Mouse (Mus musculus) neural tube, embryonic 11.5 days (tissue): ENCODE measurements around the gene Cc2d2b. TPM values are rescaled to one million over a fixed set of nuclear protein-coding genes. Genes with fewer than 3 reads are reported as not detected.

Source experiments
- ATAC-seq: fragments of 200-750 bp; cut with Nextera tagmentation; 2 replicates; pipeline ENCODE4 v1.8.0; 2017; ENCODE audit warnings: moderate number of reproducible peaks, mild to moderate bottlenecking, moderate TSS enrichment, moderate library complexity; ENCODE audit not compliant: insufficient read depth, low FRiP score, low TSS enrichment
- DNase-seq: peaks from one replicate; pipeline ENCODE4 v3.0.0-alpha.2; 2015; ENCODE audit warnings: low spot score
- H3K27ac ChIP-seq: fragments of 300-500 bp; sonication (generic); 2 replicates; pipeline ENCODE4 v1.5.1; 2014; ENCODE audit warnings: low read depth, mild to moderate bottlenecking, low read length
- H3K27me3 ChIP-seq: fragments of 300-500 bp; sonication (generic); 2 replicates; pipeline ENCODE4 v1.6.1; 2014; ENCODE audit warnings: mild to moderate bottlenecking, low read length, mixed read lengths; ENCODE audit not compliant: control insufficient read depth, insufficient read depth
- H3K36me3 ChIP-seq: fragments of 300-500 bp; sonication (generic); 2 replicates; pipeline ENCODE4 v1.6.1; 2014; ENCODE audit warnings: mild to moderate bottlenecking, low read length, moderate library complexity, mixed read lengths; ENCODE audit not compliant: control insufficient read depth, insufficient read depth
- H3K4me1 ChIP-seq: fragments of 300-500 bp; sonication (generic); 2 replicates; pipeline ENCODE4 v1.6.1; 2014; ENCODE audit warnings: low read length, mixed read lengths; ENCODE audit not compliant: control insufficient read depth, insufficient read depth
- H3K4me2 ChIP-seq: fragments of 300-500 bp; sonication (generic); 2 replicates; pipeline ENCODE4 v1.6.1; 2014; ENCODE audit warnings: low read depth, mild to moderate bottlenecking, moderate library complexity
- H3K4me3 ChIP-seq: fragments of 300-500 bp; sonication (generic); 2 replicates; pipeline ENCODE4 v1.5.1; 2014; ENCODE audit warnings: low read depth, low read length
- H3K9ac ChIP-seq: fragments of 300-500 bp; sonication (generic); 2 replicates; pipeline ENCODE4 v1.6.1; 2014; ENCODE audit warnings: mild to moderate bottlenecking, low read length
- H3K9me3 ChIP-seq: fragments of 300-500 bp; sonication (generic); 2 replicates; pipeline ENCODE4 v1.6.1; 2016; ENCODE audit warnings: low read length; ENCODE audit not compliant: control insufficient read depth
- WGBS: fragments of 180-500 bp; shearing (Covaris S2); extraction: QIAGEN DNeasy Blood & Tissue Kit; methylation state at CpG from one replicate; pipeline ENCODE4 v1.1.7; 2014; 5-methylcytosine and 5-hydroxymethylcytosine counted together
- polyA plus RNA-seq: library from polyadenylated mRNA; unstranded; fragments of >200 nt; fragmentation: Nextera tagmentation; extraction: Ambion mirVana; gene quantifications from 2 replicates; pipeline ENCODE4 v1.2.1, GENCODE M21; 2014

Gene Cc2d2b
- polyA plus RNA-seq, 1 experiment from 2014 or later: not detected

- WGBS: 39% methylated on average over 5 of the region's 5 CpGs
Measured at GRCm38 (mm10) chr19:40868284-40868683, 119.7 kb downstream of the Cc2d2b start.

GRCm38 (mm10) chr19:40869425-40870105 is 121.0 kb downstream of the Cc2d2b start:
- Histone ChIP-seq H3K4me3 (no peak overlapping the region), H3K36me3 (no peaks in the 10 kb centered on the region), H3K4me2 (no peak overlapping the region), H3K9ac (no peak overlapping the region), H3K27ac (no peak overlapping the region), H3K9me3 (no peaks in the 10 kb centered on the region), H3K27me3 (peaks cover 5% of the 10 kb centered on the region; the same call in 1 of the 2 replicates), H3K4me1 (no peaks in the 10 kb centered on the region)
- no peak for DNase-seq
- ATAC-seq: no peak
- WGBS: 91% methylated on average over 3 of the region's 3 CpGs

More at GRCm38 (mm10) chr19:40868284-40868683, 119.7 kb downstream of the Cc2d2b start:
- Histone ChIP-seq H3K36me3 (no peaks in the 10 kb centered on the region), H3K9ac (no peak overlapping the region), H3K4me1 (no peaks in the 10 kb centered on the region), H3K27ac (no peak overlapping the region), H3K27me3 (peaks cover 3% of the 10 kb centered on the region; the same call in 1 of the 2 replicates), H3K4me3 (no peak overlapping the region), H3K4me2 (no peak overlapping the region), H3K9me3 (no peaks in the 10 kb centered on the region)
- DNase-seq (no peak), ATAC-seq (no peak)

- Histone ChIP-seq H3K4me1 (no peaks in the 10 kb centered on the region), H3K27ac (peak overlapping the region; percentile 75), H3K36me3 (no peaks in the 10 kb centered on the region), H3K9ac (peak overlapping the region; percentile 71), H3K27me3 (peaks cover 3% of the 10 kb centered on the region; the same call in 1 of the 2 replicates), H3K9me3 (no peaks in the 10 kb centered on the region), H3K4me2 (peak overlapping the region; percentile 57), H3K4me3 (peak overlapping the region; percentile 44)
- ATAC-seq (peak; percentile 99), DNase-seq (peak; percentile 97)
- 2% methylated on average over 51 of the region's 51 CpGs for WGBS
Measured at GRCm38 (mm10) chr19:40872955-40873665, 124.6 kb downstream of the Cc2d2b start.

Other genes with a start within 250 kb of the Cc2d2b start
- 87.8 and 91.2 TPM in 2 replicates for gene Sorbs1, start 235.0 kb upstream of the Cc2d2b start, polyA plus RNA-seq
- gene Aldh18a1, start 160.3 kb upstream of the Cc2d2b start, polyA plus RNA-seq: 73.8 and 78.2 TPM in 2 replicates
- gene Tctn3, start 136.5 kb upstream of the Cc2d2b start, polyA plus RNA-seq: 10.0 and 12.1 TPM in 2 replicates
- 6.6 and 9.1 TPM in 2 replicates for gene Entpd1, start 136.4 kb upstream of the Cc2d2b start, polyA plus RNA-seq
- 37.6 and 38.3 TPM in 2 replicates for gene Ccnj, start 82.5 kb downstream of the Cc2d2b start, polyA plus RNA-seq
- 18.6 and 19.0 TPM in 2 replicates for gene Zfp518a, start 146.0 kb downstream of the Cc2d2b start, polyA plus RNA-seq
- gene Blnk, start 245.8 kb downstream of the Cc2d2b start, polyA plus RNA-seq: 0.45 and 0.70 TPM in 2 replicates